Mouse (Mus musculus): ENCODE data around the gene Naip1. TPM values are rescaled to one million over a fixed set of nuclear protein-coding genes. Genes with fewer than 3 reads are reported as not detected.
"Not testable (repeated sequence)": the region's sequence is repeated elsewhere in the genome, so short reads cannot be mapped to it uniquely, and the experiment has no call there.

The Naip1 gene
- not detected in 2 replicates for polyA plus RNA-seq (2011; ENCODE audit: insufficient read depth, insufficient read length, low read depth, missing spikeins)

GRCm38 (mm10) chr13:100452415-100453127, at the start of gene Naip1:
Gene Naip1 (minus strand): TSS chr13:100452869.
- not testable (repeated sequence) for H3K27ac ChIP-seq (ENCODE audit: insufficient read depth, low read length); H3K27me3 ChIP-seq (ENCODE audit: control insufficient read depth, insufficient read depth, low read length, poor library complexity, severe bottlenecking); H3K36me3 ChIP-seq (ENCODE audit: control insufficient read depth, insufficient read depth, low read length, poor library complexity, severe bottlenecking); H3K4me3 ChIP-seq (ENCODE audit: low read depth, low read length); H3K4me1 ChIP-seq (ENCODE audit: control insufficient read depth, insufficient read depth, low read length); H3K9me3 ChIP-seq (replicated peaks; ENCODE audit: control insufficient read depth, insufficient read depth, low read length, poor library complexity, severe bottlenecking); H3K9ac ChIP-seq (ENCODE audit: low read depth, poor library complexity, severe bottlenecking)

- H3K36me3 ChIP-seq (ENCODE audit: control insufficient read depth, insufficient read depth, low read length, poor library complexity, severe bottlenecking); H3K27me3 ChIP-seq (ENCODE audit: control insufficient read depth, insufficient read depth, low read length, poor library complexity, severe bottlenecking); H3K4me1 ChIP-seq (ENCODE audit: control insufficient read depth, insufficient read depth, low read length); H3K9me3 ChIP-seq (replicated peaks; ENCODE audit: control insufficient read depth, insufficient read depth, low read length, poor library complexity, severe bottlenecking); H3K4me3 ChIP-seq (ENCODE audit: low read depth, low read length); H3K27ac ChIP-seq (ENCODE audit: insufficient read depth, low read length); H3K9ac ChIP-seq (ENCODE audit: low read depth, poor library complexity, severe bottlenecking): not testable (repeated sequence)
These were observed 47.0 kb upstream of the Naip1 start for GRCm38 (mm10) chr13:100499625-100500024.

- Histone ChIP-seq H3K4me3 (ENCODE audit: low read depth, low read length) (no peak overlapping the region), H3K9ac (ENCODE audit: low read depth, poor library complexity, severe bottlenecking) (no peak overlapping the region), H3K4me1 (ENCODE audit: control insufficient read depth, insufficient read depth, low read length) (no peaks in the 10 kb centered on the region), H3K27ac (ENCODE audit: insufficient read depth, low read length) (no peak overlapping the region), H3K36me3 (ENCODE audit: control insufficient read depth, insufficient read depth, low read length, poor library complexity, severe bottlenecking) (no peaks in the 10 kb centered on the region), H3K27me3 (ENCODE audit: control insufficient read depth, insufficient read depth, low read length, poor library complexity, severe bottlenecking) (no peaks in the 10 kb centered on the region), H3K9me3 (replicated peaks; ENCODE audit: control insufficient read depth, insufficient read depth, low read length, poor library complexity, severe bottlenecking) (no peaks in the 10 kb centered on the region)
- TF ChIP-seq EP300 (IDR thresholded peaks at IDR 0.05; ENCODE audit: insufficient read depth, low read depth, low read length) (no peak), POLR2A (IDR thresholded peaks at IDR 0.05; ENCODE audit: insufficient read depth, low read length) (no peak), CTCF (IDR thresholded peaks at IDR 0.05; ENCODE audit: low read depth, low read length) (no peak)
These were observed 42.7 kb upstream of the Naip1 start for GRCm38 (mm10) chr13:100495337-100495736.

- H3K4me3 ChIP-seq (ENCODE audit: low read depth, low read length); H3K9me3 ChIP-seq (replicated peaks; ENCODE audit: control insufficient read depth, insufficient read depth, low read length, poor library complexity, severe bottlenecking); H3K27ac ChIP-seq (ENCODE audit: insufficient read depth, low read length); H3K27me3 ChIP-seq (ENCODE audit: control insufficient read depth, insufficient read depth, low read length, poor library complexity, severe bottlenecking); H3K36me3 ChIP-seq (ENCODE audit: control insufficient read depth, insufficient read depth, low read length, poor library complexity, severe bottlenecking); H3K9ac ChIP-seq (ENCODE audit: low read depth, poor library complexity, severe bottlenecking); H3K4me1 ChIP-seq (ENCODE audit: control insufficient read depth, insufficient read depth, low read length): not testable (repeated sequence)
- peak; percentile 48 for TF ChIP-seq CTCF (IDR thresholded peaks at IDR 0.05; ENCODE audit: low read depth, low read length)
These were observed 41.7 kb upstream of the Naip1 start for GRCm38 (mm10) chr13:100494370-100494769.

GRCm38 (mm10) chr13:100493313-100493712, 40.6 kb upstream of the Naip1 start:
- Histone ChIP-seq H3K27ac (ENCODE audit: insufficient read depth, low read length) (no peak overlapping the region), H3K4me1 (ENCODE audit: control insufficient read depth, insufficient read depth, low read length) (no peaks in the 10 kb centered on the region), H3K9ac (ENCODE audit: low read depth, poor library complexity, severe bottlenecking) (no peak overlapping the region), H3K27me3 (ENCODE audit: control insufficient read depth, insufficient read depth, low read length, poor library complexity, severe bottlenecking) (no peaks in the 10 kb centered on the region), H3K4me3 (ENCODE audit: low read depth, low read length) (no peak overlapping the region), H3K36me3 (ENCODE audit: control insufficient read depth, insufficient read depth, low read length, poor library complexity, severe bottlenecking) (peaks cover 2% of the 10 kb centered on the region; the same call in 1 of the 2 replicates), H3K9me3 (replicated peaks; ENCODE audit: control insufficient read depth, insufficient read depth, low read length, poor library complexity, severe bottlenecking) (no peaks in the 10 kb centered on the region)
- no peak for TF ChIP-seq EP300 (IDR thresholded peaks at IDR 0.05; ENCODE audit: insufficient read depth, low read depth, low read length)
- TF ChIP-seq POLR2A (IDR thresholded peaks at IDR 0.05; ENCODE audit: insufficient read depth, low read length) = no peak
- no peak for TF ChIP-seq CTCF (IDR thresholded peaks at IDR 0.05; ENCODE audit: low read depth, low read length)

- peak within 1 kb of the TSS; percentile 89 for H3K4me3 ChIP-seq (ENCODE audit: low read depth, low read length)
- H3K27me3 ChIP-seq (ENCODE audit: control insufficient read depth, insufficient read depth, low read length, poor library complexity, severe bottlenecking) = no peaks in the 10 kb centered on the region
- H3K9me3 ChIP-seq (replicated peaks; ENCODE audit: control insufficient read depth, insufficient read depth, low read length, poor library complexity, severe bottlenecking) = no peaks in the 10 kb centered on the region
- H3K27ac ChIP-seq (ENCODE audit: insufficient read depth, low read length) = no peak within 1 kb of the TSS
- H3K36me3 ChIP-seq (ENCODE audit: control insufficient read depth, insufficient read depth, low read length, poor library complexity, severe bottlenecking) = peaks cover 9% of the 10 kb centered on the region; the same call in 1 of the 2 replicates
- TF ChIP-seq EP300 (IDR thresholded peaks at IDR 0.05; ENCODE audit: insufficient read depth, low read depth, low read length) (0 out of 2 replicates have a peak, but pooled peaks have one; percentile 32), POLR2A (IDR thresholded peaks at IDR 0.05; ENCODE audit: insufficient read depth, low read length) (peak; percentile 56), CTCF (IDR thresholded peaks at IDR 0.05; ENCODE audit: low read depth, low read length) (peak; percentile 82)
- peak within 1 kb of the TSS; percentile 71 for H3K9ac ChIP-seq (ENCODE audit: low read depth, poor library complexity, severe bottlenecking)
- H3K4me1 ChIP-seq (ENCODE audit: control insufficient read depth, insufficient read depth, low read length) = no peaks in the 10 kb centered on the region
These were observed 39.6 kb upstream of the Naip1 start, which contains the start of gene Gtf2h2 for GRCm38 (mm10) chr13:100492061-100492787. Gene Gtf2h2 (minus strand): TSS chr13:100492579.

All from ES-Bruce4 (cell line).